Mouse (Mus musculus) hindbrain, postnatal 0 days (tissue): Measurements from ENCODE around the gene Gnb4. TPM values are rescaled to one million over a fixed set of nuclear protein-coding genes. Genes with fewer than 3 reads are reported as not detected.

Experiments
- ATAC-seq: fragments of 200-750 bp; cut with Nextera tagmentation; 2 replicates; pipeline ENCODE4 v1.8.0; 2017; ENCODE audit warnings: mild to moderate bottlenecking, moderate TSS enrichment, moderate library complexity
- DNase-seq: peaks from one replicate; pipeline ENCODE4 v3.0.0-alpha.2; 2015; ENCODE audit warnings: low spot score
- H3K27ac ChIP-seq: fragments of 300-500 bp; sonication (generic); 2 replicates; pipeline ENCODE4 v1.5.1; 2014; ENCODE audit warnings: mild to moderate bottlenecking
- H3K27me3 ChIP-seq: fragments of 300-500 bp; sonication (generic); 2 replicates; pipeline ENCODE4 v1.6.1; 2014; ENCODE audit warnings: low read length, mixed read lengths; ENCODE audit not compliant: insufficient read depth
- H3K36me3 ChIP-seq: fragments of 300-500 bp; sonication (generic); 2 replicates; pipeline ENCODE4 v1.6.1; 2014; ENCODE audit warnings: low read length, mixed read lengths; ENCODE audit not compliant: insufficient read depth
- H3K4me1 ChIP-seq: fragments of 300-500 bp; sonication (generic); 2 replicates; pipeline ENCODE4 v1.6.1; 2014; ENCODE audit warnings: antibody characterized with exemption, low read length, mixed read lengths; ENCODE audit not compliant: insufficient read depth
- H3K4me2 ChIP-seq: fragments of 300-500 bp; sonication (generic); 2 replicates; pipeline ENCODE4 v1.6.1; 2014; ENCODE audit warnings: low read depth, mild to moderate bottlenecking, low read length, moderate library complexity, mixed read lengths
- H3K4me3 ChIP-seq: fragments of 300-500 bp; sonication (generic); 2 replicates; pipeline ENCODE4 v1.5.1; 2014; ENCODE audit warnings: low read length
- H3K9ac ChIP-seq: fragments of 300-500 bp; sonication (generic); replicated peaks from 2 replicates; pipeline ENCODE4 v1.6.1; 2014; ENCODE audit warnings: mild to moderate bottlenecking, low read length, moderate library complexity, mixed read lengths
- H3K9me3 ChIP-seq: fragments of 300-500 bp; sonication (generic); 2 replicates; pipeline ENCODE4 v1.6.1; 2016; ENCODE audit warnings: low read length, mixed read lengths
- CTCF ChIP-seq: IDR thresholded peaks from 2 replicates; pipeline ENCODE4 v1.5.1; 2016; ENCODE audit warnings: antibody characterized with exemption, control low read depth, low read depth
- WGBS: fragments of 180-500 bp; shearing (Covaris S2); extraction: QIAGEN DNeasy Blood & Tissue Kit; methylation state at CpG from one replicate; pipeline ENCODE4 v1.1.7; 2014; 5-methylcytosine and 5-hydroxymethylcytosine counted together
- polyA plus RNA-seq: library from polyadenylated mRNA; unstranded; fragments of >200 nt; fragmentation: Nextera tagmentation; extraction: Ambion mirVana; gene quantifications from 2 replicates; pipeline ENCODE4 v1.2.1, GENCODE M21; 2015
- total RNA-seq: library from RNA; depleted of rRNA; stranded (reverse); fragments of >200 nt; gene quantifications from 2 replicates; pipeline ENCODE4 v1.2.3, GENCODE M21; 2014

Gene Gnb4
- total and polyA plus RNA-seq, 2 experiments from 2014 or later: 123 to 124 TPM

DNA sequence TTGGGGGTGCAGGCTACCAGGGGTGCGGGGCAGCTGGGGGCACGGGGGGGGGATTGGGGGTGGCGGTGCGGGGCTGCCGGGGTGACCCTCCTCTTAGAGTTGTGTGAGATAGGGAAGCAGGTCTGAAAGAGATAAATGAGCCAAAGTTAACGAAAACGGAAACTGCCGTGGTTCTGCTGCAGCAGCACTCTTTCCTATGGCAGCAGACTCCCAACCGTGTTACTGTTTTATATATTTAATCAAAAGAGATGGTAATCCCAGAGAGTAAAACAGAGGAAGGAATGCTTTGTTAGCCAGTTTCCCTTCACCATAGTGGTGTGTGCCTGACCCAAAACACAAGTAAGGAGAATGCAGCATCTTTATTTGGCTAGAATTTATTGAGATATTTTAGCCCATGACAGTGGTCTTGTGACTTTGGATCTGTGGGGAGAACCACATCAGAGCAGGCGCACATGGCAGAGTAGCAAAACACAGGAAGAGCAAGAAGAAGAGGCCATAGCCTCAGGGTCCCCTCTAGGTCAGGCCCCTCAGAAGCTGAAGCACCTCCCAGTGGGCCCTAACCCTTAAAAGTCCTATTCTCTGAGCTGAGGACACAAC lies 40.1 kb upstream of the Gnb4 start:
- H3K27me3 ChIP-seq: no peaks in the 10 kb centered on the region
- 77% methylated on average over 10 of the region's 10 CpGs for WGBS
- H3K4me3 ChIP-seq: no peak overlapping the region
- H3K27ac ChIP-seq: no peak overlapping the region
- ATAC-seq (no peak), DNase-seq (no peak)
- no peaks in the 10 kb centered on the region for H3K9me3 ChIP-seq
- H3K9ac ChIP-seq: no peak overlapping the region
- no peaks in the 10 kb centered on the region for H3K4me1 ChIP-seq
- H3K4me2 ChIP-seq: no peak overlapping the region
- no peaks in the 10 kb centered on the region for H3K36me3 ChIP-seq
- no peak for TF ChIP-seq CTCF

DNA sequence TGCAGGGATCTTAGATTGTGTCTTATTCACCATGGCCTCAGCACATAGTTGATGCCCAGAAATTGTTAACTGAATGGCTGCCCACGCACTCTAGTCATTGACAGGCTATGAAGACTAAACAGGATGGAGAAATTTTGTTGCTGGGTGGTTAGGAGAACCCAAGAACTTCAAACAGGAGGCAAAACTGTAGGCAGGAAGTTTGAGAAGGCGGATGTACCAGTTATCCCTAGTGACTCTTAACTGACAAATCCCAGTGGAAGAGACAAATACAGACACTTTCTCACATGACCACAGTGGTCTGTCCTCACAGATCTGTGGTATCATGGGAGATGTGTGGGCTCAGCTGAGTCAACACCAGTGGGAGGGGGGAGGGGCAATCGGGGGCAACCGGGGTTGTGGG lies 39.6 kb upstream of the Gnb4 start:
- H3K4me1 ChIP-seq: no peaks in the 10 kb centered on the region
- H3K36me3 ChIP-seq: no peaks in the 10 kb centered on the region
- H3K27me3 ChIP-seq: no peaks in the 10 kb centered on the region
- H3K27ac ChIP-seq: no peak overlapping the region
- no peak for ATAC-seq
- TF ChIP-seq CTCF: no peak
- WGBS: 87% methylated on average over 4 of the region's 4 CpGs
- H3K9ac ChIP-seq: no peak overlapping the region
- H3K9me3 ChIP-seq: no peaks in the 10 kb centered on the region
- no peak overlapping the region for H3K4me2 ChIP-seq
- no peak overlapping the region for H3K4me3 ChIP-seq
- DNase-seq: no peak

DNA sequence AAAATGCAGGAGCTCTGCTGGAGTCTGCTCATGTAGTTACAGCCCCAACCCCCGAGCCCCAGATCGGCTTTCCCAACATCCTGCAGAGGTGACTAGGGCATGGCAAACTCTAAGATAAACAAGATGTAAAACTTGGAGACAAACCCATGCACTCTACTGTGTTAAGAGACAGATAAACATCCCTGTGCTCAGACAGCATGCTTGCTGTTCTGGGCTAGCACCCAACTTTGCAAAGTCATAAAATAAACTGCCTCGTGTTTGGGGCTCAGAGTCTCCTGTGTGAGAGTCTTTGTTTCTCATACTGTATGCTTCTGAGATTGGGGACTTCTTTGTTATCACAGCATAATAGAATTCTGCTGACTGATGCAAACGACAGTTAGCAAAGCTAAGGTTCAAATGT lies 36.4 kb upstream of the Gnb4 start:
- no peak overlapping the region for H3K27ac ChIP-seq
- TF ChIP-seq CTCF: no peak
- no peaks in the 10 kb centered on the region for H3K4me1 ChIP-seq
- 84% methylated on average over 4 of the region's 4 CpGs for WGBS
- no peak for DNase-seq
- H3K4me3 ChIP-seq: no peak overlapping the region
- ATAC-seq: no peak
- no peaks in the 10 kb centered on the region for H3K9me3 ChIP-seq
- no peaks in the 10 kb centered on the region for H3K36me3 ChIP-seq
- no peaks in the 10 kb centered on the region for H3K27me3 ChIP-seq
- no peak overlapping the region for H3K4me2 ChIP-seq
- H3K9ac ChIP-seq: no peak overlapping the region

DNA sequence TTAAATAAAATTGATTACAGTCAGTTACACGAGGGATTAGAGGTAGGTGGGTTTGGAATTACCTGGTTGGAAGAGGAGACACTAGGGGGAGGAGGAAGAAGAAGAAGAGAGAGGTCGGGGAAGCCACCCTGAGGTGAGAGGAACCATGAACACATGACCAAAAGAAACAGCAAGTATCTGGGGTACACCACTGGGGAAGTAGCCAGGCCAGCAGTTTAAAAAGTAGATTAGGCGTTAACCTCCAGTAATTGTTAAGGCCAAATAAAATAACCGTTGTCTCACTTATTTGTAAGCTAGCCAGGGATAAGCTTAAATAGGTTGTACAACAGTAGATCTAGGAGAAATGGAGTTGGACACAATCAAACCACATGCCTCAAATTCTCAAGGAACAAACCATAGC lies 32.9 kb upstream of the Gnb4 start:
- DNase-seq: no peak
- Histone ChIP-seq H3K4me1 (no peaks in the 10 kb centered on the region), H3K36me3 (no peaks in the 10 kb centered on the region), H3K4me2 (no peak overlapping the region), H3K9ac (no peak overlapping the region), H3K27me3 (no peaks in the 10 kb centered on the region), H3K4me3 (no peak overlapping the region), H3K9me3 (no peaks in the 10 kb centered on the region), H3K27ac (no peak overlapping the region)
- no peak for TF ChIP-seq CTCF
- no peak for ATAC-seq
- WGBS: 80% methylated on average over 4 of the region's 4 CpGs

DNA sequence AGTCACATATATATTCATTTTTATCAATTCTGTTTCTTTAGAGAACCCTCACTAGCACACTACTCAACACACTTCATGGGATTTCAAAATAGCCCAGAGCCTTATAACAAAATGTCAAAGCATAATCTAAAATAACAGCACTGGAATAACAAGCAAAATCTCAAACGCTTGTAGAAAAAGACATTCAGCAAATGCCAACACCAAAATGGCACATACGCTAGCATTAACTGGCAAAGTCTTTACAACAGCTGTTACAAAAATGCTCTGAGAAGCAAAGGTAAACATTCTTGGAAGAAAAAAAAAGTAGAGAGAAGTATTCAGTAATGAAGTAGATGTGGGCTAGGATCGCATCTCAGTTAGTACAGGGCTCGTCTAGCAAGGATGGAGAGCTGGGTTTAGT lies 30.5 kb upstream of the Gnb4 start:
- Histone ChIP-seq H3K4me1 (no peaks in the 10 kb centered on the region), H3K4me3 (no peak overlapping the region), H3K9me3 (no peaks in the 10 kb centered on the region), H3K9ac (no peak overlapping the region), H3K27me3 (no peaks in the 10 kb centered on the region), H3K27ac (no peak overlapping the region), H3K36me3 (no peaks in the 10 kb centered on the region), H3K4me2 (no peak overlapping the region)
- TF ChIP-seq CTCF: no peak
- ATAC-seq (no peak), DNase-seq (no peak)
- WGBS: 86% methylated on average over 4 of the region's 4 CpGs

DNA sequence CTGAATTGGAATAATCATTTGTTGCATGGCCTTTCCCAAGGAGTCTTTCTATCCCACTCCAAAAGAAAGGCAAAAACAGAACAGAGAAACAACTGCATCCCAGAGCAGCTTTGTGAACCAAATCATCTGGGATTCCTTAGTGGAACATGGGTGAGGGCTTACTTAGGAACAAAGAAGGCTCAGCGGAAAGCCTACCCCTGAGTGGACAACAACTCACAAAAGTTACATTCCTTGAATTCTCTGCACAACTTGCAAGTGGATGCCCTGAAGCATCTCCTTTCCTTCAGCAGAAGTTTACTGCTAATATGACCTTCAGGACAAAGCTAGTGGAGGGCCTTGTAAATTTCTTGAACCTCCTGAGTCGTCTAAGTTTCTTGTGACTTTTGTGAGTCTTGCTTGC lies 28.4 kb upstream of the Gnb4 start:
- no peaks in the 10 kb centered on the region for H3K36me3 ChIP-seq
- H3K27ac ChIP-seq: no peak overlapping the region
- TF ChIP-seq CTCF: no peak
- H3K9me3 ChIP-seq: no peaks in the 10 kb centered on the region
- ATAC-seq (no peak), DNase-seq (no peak)
- no peak overlapping the region for H3K9ac ChIP-seq
- H3K4me2 ChIP-seq: no peak overlapping the region
- H3K27me3 ChIP-seq: no peaks in the 10 kb centered on the region
- H3K4me1 ChIP-seq: no peaks in the 10 kb centered on the region
- 91% methylated on average over 2 of the region's 2 CpGs for WGBS
- no peak overlapping the region for H3K4me3 ChIP-seq

DNA sequence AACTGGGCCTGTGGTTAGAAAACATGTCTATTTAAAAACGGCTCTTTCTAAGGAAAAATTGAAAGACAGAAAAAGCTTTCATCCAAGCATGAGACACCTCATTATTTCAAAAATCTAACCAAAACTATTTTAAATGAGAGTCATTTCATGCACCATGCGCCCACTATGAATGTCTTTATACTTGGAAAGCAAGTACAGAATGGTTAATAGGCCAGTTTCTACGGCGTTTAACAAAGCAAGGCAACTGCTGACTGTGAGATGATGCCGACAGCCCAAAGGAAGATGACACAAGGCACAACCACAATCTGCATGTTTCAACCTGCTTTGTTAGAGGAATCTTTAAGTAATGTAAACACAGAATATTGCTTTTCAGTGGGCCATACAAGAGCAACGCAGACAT lies 25.7 kb upstream of the Gnb4 start:
- TF ChIP-seq CTCF: no peak
- Histone ChIP-seq H3K9me3 (no peaks in the 10 kb centered on the region), H3K36me3 (no peaks in the 10 kb centered on the region), H3K9ac (no peak overlapping the region), H3K4me1 (no peaks in the 10 kb centered on the region), H3K4me3 (no peak overlapping the region), H3K27ac (0 out of 2 replicates have a peak overlapping the region, but pooled peaks have one; percentile 36), H3K27me3 (no peaks in the 10 kb centered on the region), H3K4me2 (no peak overlapping the region)
- ATAC-seq: 0 out of 2 replicates have a peak, but pooled peaks have one; percentile 51
- DNase-seq: peak; percentile 18
- WGBS: 65% methylated on average over 6 of the region's 6 CpGs
